Mouse (Mus musculus) brain, embryonic 18.5 days (tissue): Measurements from ENCODE around the gene Lamp5.

Experiments used
- DNase-seq: peaks from one replicate; pipeline ENCODE4 v3.0.0-alpha.2; 2012; ENCODE audit warnings: low read depth, low spot score

The Lamp5 gene

GRCm38 (mm10) chr2:136051688-136052289 lies at the start of gene Lamp5:
Lamp5 (plus strand) TSS chr2:136052239.
- DNase-seq: no peak

GRCm38 (mm10) chr2:136003836-136004235 lies 48.2 kb upstream of the Lamp5 start:
- DNase-seq: no peak

- no peak for DNase-seq
Observed at GRCm38 (mm10) chr2:136006280-136006679, 45.8 kb upstream of the Lamp5 start.

- no peak for DNase-seq
Observed at GRCm38 (mm10) chr2:136012759-136013158, 39.3 kb upstream of the Lamp5 start.

GRCm38 (mm10) chr2:136048464-136048863 lies 3.6 kb upstream of the Lamp5 start:
- DNase-seq: no peak

GRCm38 (mm10) chr2:136050793-136051615 lies 1.0 kb upstream of the Lamp5 start:
- no peak for DNase-seq

GRCm38 (mm10) chr2:136057861-136058331 lies 5.9 kb downstream of the Lamp5 start:
- no peak for DNase-seq

GRCm38 (mm10) chr2:136058398-136058797 lies 6.4 kb downstream of the Lamp5 start:
- DNase-seq: no peak

- no peak for DNase-seq
Observed at GRCm38 (mm10) chr2:136059029-136059669, 7.1 kb downstream of the Lamp5 start.

- no peak for DNase-seq
Observed at GRCm38 (mm10) chr2:136064356-136064755, 12.3 kb downstream of the Lamp5 start.

- DNase-seq: no peak
Observed at GRCm38 (mm10) chr2:136095978-136096377, 43.9 kb downstream of the Lamp5 start.

- no peak for DNase-seq
Observed at GRCm38 (mm10) chr2:136097143-136097542, 45.1 kb downstream of the Lamp5 start.

GRCm38 (mm10) chr2:136107597-136107996 lies 55.6 kb downstream of the Lamp5 start:
- peak; percentile 16 for DNase-seq

GRCm38 (mm10) chr2:136108124-136109037 lies 56.3 kb downstream of the Lamp5 start:
- DNase-seq: peak; percentile 49

GRCm38 (mm10) chr2:136109038-136109363 lies 57.0 kb downstream of the Lamp5 start:
- no peak for DNase-seq

- DNase-seq: no peak
Observed at GRCm38 (mm10) chr2:136113374-136113773, 61.3 kb downstream of the Lamp5 start.

GRCm38 (mm10) chr2:136118006-136118405 lies 66.0 kb downstream of the Lamp5 start:
- no peak for DNase-seq
